Mouse (Mus musculus): ENCODE data around the gene Pigt. TPM values are rescaled to one million over a fixed set of nuclear protein-coding genes. Genes with fewer than 3 reads are reported as not detected.

The Pigt gene
- polyA plus RNA-seq (2014; fragmentation: Illumina TruSeq; extraction: RNeasy Lipid Tissue Mini Kit (QIAGEN cat#74804); ENCODE audit: low read depth, low replicate concordance): 8.8 TPM

DNA sequence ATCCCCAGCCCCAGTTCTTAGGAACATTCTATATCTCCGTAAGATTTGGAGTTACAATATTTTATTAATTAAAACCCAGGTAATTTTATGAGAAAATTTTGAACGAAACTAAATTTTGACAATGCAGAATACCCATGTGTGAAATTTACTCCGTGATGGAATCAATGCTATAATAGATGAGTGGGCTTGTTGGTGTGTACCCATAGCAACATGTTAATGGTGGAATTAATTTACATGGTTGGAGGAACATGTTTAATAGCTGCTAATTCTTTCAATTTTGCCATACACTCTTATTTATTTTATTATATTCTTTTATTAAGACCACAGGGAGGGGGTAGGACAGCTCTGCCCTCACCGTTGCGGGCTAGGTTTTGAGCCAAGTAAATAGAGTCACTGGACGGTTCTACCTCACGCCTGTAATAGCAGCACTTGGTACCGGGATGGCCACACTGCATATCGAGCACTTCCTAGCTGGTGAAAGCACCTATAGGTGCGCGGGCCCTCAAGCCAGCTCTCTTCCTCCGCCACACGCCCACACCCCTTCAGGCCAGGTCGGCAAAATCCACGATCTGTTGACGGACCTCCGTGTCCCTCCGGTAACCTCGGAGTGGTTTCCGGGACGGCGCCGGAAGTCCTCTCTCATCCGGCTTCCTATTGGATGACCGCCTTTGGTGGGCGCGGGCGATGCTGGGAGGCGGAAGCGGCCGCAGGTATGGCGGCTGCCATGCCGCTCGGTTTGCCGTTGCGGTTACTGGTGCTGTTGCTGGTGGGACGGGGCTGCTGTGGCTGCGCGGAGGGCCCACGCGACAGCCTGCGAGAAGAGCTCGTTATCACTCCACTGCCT is at the start of gene Pigt:
Pigt (plus strand) TSS at position 674 of the 844 bp plus-strand sequence.

DNA sequence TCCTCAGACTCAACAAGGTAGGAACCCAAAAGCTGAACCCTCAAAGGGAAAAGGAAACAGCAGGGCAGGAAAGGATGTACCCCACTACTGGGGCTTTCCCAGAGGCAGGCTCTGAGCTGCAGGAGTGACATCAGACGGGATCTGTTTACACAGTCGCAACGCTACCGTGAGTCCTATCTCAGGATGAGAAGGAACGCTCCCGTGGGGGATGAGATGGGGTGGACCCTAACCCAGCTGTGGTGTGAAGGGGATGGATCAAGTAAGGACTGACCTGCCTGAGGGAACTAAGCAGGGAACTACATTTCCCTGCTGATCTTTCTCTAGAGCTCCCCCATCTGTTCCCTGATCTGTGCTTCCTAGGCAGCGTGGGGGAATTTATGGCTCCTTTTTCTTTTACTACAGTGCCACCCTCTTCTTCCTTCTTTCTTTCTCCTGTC is 40.4 kb upstream of the Pigt start, which contains the start of gene Sys1:
Sys1 (plus strand) TSS at position 101 of the 437 bp plus-strand sequence.

DNA sequence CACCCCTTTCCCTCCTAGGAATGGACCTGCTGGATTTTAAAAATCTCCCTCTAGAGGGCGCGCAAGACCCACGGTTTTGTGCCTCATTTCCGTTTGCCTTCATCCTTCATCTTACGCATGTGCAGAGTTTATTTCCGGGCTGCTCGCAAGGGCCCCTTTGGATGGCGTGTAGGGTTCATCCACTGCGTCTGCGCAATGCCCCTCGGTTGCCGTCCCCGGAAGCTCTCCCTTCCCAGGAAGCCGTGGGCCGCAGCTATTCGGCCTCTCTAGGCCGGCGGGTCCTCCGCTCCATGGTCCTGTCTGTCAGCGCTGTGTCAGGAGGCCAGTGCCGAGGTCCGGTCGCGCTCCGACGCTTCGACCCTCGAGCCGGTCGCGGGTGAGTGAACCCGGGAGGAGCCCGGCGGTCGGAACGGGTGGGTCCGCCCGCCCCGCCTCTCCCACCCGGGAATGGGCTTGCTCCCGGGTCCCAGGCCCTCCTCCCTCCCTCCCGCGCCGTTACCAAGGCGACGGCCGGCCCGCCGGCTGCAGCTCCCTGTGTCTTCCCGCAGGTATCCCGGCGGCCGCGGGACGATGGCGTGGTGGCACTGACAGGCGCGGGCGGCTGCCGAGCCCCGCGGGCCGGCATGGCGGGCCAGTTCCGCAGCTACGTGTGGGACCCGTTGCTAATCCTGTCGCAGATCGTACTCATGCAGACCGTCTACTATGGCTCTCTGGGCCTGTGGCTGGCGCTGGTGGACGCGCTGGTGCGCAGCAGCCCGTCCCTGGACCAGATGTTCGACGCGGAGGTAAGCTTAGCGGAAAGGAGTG is 36.4 kb upstream of the Pigt start, which contains the start of gene Gm20458:
Gm20458 (plus strand) TSS at position 223 of the 807 bp plus-strand sequence.

DNA sequence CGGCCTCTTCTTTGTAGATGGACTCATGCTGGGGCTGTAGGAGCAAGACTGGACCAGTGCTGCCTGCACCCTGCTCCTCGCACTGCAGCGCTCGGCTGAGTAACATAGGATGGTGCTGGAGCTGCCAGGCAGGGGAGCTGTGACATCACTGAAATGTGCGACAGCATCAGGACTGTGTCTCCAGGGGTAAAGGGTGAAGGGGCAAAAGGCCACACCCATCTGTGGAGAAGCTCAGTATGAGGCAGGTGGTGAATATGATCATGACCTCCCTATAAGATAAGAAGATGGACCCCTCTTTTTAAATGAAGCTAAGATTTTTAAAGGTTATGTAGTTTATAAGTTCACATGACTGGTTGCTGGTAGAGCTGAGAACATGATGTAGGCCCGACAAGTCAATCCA is 23.7 kb upstream of the Pigt start, which contains the start of gene Trp53tg5:
Trp53tg5 (minus strand) TSS at position 101 of the 400 bp plus-strand sequence.

DNA sequence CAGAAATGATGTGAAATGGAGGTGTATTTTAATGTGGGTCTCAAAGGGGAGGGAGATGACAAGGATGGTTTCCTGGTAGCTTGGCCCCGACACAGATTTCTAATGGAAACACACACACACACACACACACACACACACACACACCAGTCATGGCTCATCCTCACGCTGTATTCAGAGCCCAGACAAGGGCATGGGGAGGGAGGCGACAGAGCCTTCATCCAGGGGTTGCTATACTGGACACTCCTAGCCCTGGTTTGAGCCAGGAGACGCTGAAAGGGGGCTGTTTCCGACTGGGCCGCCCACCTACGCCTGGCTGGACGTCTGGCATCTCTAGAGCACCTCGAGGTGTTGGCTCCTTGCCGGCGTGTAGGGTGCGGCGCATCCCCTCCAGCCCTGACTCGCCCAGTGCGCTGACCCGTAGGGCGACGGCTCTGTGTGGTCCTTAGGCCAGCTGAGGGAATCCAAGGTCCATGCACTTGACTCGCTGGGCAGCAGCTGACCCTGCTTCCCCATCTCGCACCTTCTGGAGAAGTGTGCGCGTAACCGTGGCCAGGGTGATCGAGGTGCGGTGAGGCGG is 11.6 kb upstream of the Pigt start, which contains the start of gene Dbndd2:
Dbndd2 (plus strand) TSS at position 426 of the 577 bp plus-strand sequence.

Other genes starting within 250 kb of the Pigt start
- 0.50 TPM for gene Svs3b, start 240.9 kb upstream of the Pigt start, polyA plus RNA-seq (2014; fragmentation: Illumina TruSeq; extraction: RNeasy Lipid Tissue Mini Kit (QIAGEN cat#74804); ENCODE audit: low read depth, low replicate concordance)
- 1.5 TPM for gene Svs4, start 219.1 kb upstream of the Pigt start, polyA plus RNA-seq (2014; fragmentation: Illumina TruSeq; extraction: RNeasy Lipid Tissue Mini Kit (QIAGEN cat#74804); ENCODE audit: low read depth, low replicate concordance)
- gene Svs3a, start 208.3 kb upstream of the Pigt start, polyA plus RNA-seq (2014; fragmentation: Illumina TruSeq; extraction: RNeasy Lipid Tissue Mini Kit (QIAGEN cat#74804); ENCODE audit: low read depth, low replicate concordance): not detected
- 3.8 TPM for gene Svs6, start 180.8 kb upstream of the Pigt start, polyA plus RNA-seq (2014; fragmentation: Illumina TruSeq; extraction: RNeasy Lipid Tissue Mini Kit (QIAGEN cat#74804); ENCODE audit: low read depth, low replicate concordance)
- gene Svs5, start 164.8 kb upstream of the Pigt start, polyA plus RNA-seq (2014; fragmentation: Illumina TruSeq; extraction: RNeasy Lipid Tissue Mini Kit (QIAGEN cat#74804); ENCODE audit: low read depth, low replicate concordance): 8.0 TPM
- gene Slpi, start 108.4 kb upstream of the Pigt start, polyA plus RNA-seq (2014; fragmentation: Illumina TruSeq; extraction: RNeasy Lipid Tissue Mini Kit (QIAGEN cat#74804); ENCODE audit: low read depth, low replicate concordance): 0.27 TPM
- not detected for gene Rbpjl, start 94.4 kb upstream of the Pigt start, polyA plus RNA-seq (2014; fragmentation: Illumina TruSeq; extraction: RNeasy Lipid Tissue Mini Kit (QIAGEN cat#74804); ENCODE audit: low read depth, low replicate concordance)
- gene Matn4, start 92.4 kb upstream of the Pigt start, polyA plus RNA-seq (2014; fragmentation: Illumina TruSeq; extraction: RNeasy Lipid Tissue Mini Kit (QIAGEN cat#74804); ENCODE audit: low read depth, low replicate concordance): not detected
- 23.5 TPM for gene Sdc4, start 53.6 kb upstream of the Pigt start, polyA plus RNA-seq (2014; fragmentation: Illumina TruSeq; extraction: RNeasy Lipid Tissue Mini Kit (QIAGEN cat#74804); ENCODE audit: low read depth, low replicate concordance)
- gene Sys1, start 40.6 kb upstream of the Pigt start, polyA plus RNA-seq (2014; fragmentation: Illumina TruSeq; extraction: RNeasy Lipid Tissue Mini Kit (QIAGEN cat#74804); ENCODE audit: low read depth, low replicate concordance): 6.3 TPM
- not detected for gene Gm20458, start 36.6 kb upstream of the Pigt start, polyA plus RNA-seq (2014; fragmentation: Illumina TruSeq; extraction: RNeasy Lipid Tissue Mini Kit (QIAGEN cat#74804); ENCODE audit: low read depth, low replicate concordance)
- 308 TPM for gene Trp53tg5, start 23.8 kb upstream of the Pigt start, polyA plus RNA-seq (2014; fragmentation: Illumina TruSeq; extraction: RNeasy Lipid Tissue Mini Kit (QIAGEN cat#74804); ENCODE audit: low read depth, low replicate concordance)
- 0.98 TPM for gene Dbndd2, start 11.4 kb upstream of the Pigt start, polyA plus RNA-seq (2014; fragmentation: Illumina TruSeq; extraction: RNeasy Lipid Tissue Mini Kit (QIAGEN cat#74804); ENCODE audit: low read depth, low replicate concordance)
- not detected for gene Wfdc2, start 64.9 kb downstream of the Pigt start, polyA plus RNA-seq (2014; fragmentation: Illumina TruSeq; extraction: RNeasy Lipid Tissue Mini Kit (QIAGEN cat#74804); ENCODE audit: low read depth, low replicate concordance)
- gene Spint3, start 75.9 kb downstream of the Pigt start, polyA plus RNA-seq (2014; fragmentation: Illumina TruSeq; extraction: RNeasy Lipid Tissue Mini Kit (QIAGEN cat#74804); ENCODE audit: low read depth, low replicate concordance): not detected
- 17.8 TPM for gene Wfdc6a, start 87.9 kb downstream of the Pigt start, polyA plus RNA-seq (2014; fragmentation: Illumina TruSeq; extraction: RNeasy Lipid Tissue Mini Kit (QIAGEN cat#74804); ENCODE audit: low read depth, low replicate concordance)
- 83.7 TPM for gene Eppin, start 96.1 kb downstream of the Pigt start, polyA plus RNA-seq (2014; fragmentation: Illumina TruSeq; extraction: RNeasy Lipid Tissue Mini Kit (QIAGEN cat#74804); ENCODE audit: low read depth, low replicate concordance)
- gene Wfdc6b, start 116.0 kb downstream of the Pigt start, polyA plus RNA-seq (2014; fragmentation: Illumina TruSeq; extraction: RNeasy Lipid Tissue Mini Kit (QIAGEN cat#74804); ENCODE audit: low read depth, low replicate concordance): 2.2 TPM
- 1.6 TPM for gene Wfdc8, start 116.1 kb downstream of the Pigt start, polyA plus RNA-seq (2014; fragmentation: Illumina TruSeq; extraction: RNeasy Lipid Tissue Mini Kit (QIAGEN cat#74804); ENCODE audit: low read depth, low replicate concordance)
- gene Wfdc16, start 141.3 kb downstream of the Pigt start, polyA plus RNA-seq (2014; fragmentation: Illumina TruSeq; extraction: RNeasy Lipid Tissue Mini Kit (QIAGEN cat#74804); ENCODE audit: low read depth, low replicate concordance): 2.0 TPM
- 15.1 TPM for gene Wfdc10, start 158.5 kb downstream of the Pigt start, polyA plus RNA-seq (2014; fragmentation: Illumina TruSeq; extraction: RNeasy Lipid Tissue Mini Kit (QIAGEN cat#74804); ENCODE audit: low read depth, low replicate concordance)
- gene Wfdc9, start 159.1 kb downstream of the Pigt start, polyA plus RNA-seq (2014; fragmentation: Illumina TruSeq; extraction: RNeasy Lipid Tissue Mini Kit (QIAGEN cat#74804); ENCODE audit: low read depth, low replicate concordance): not detected
- not detected for gene Wfdc11, start 176.6 kb downstream of the Pigt start, polyA plus RNA-seq (2014; fragmentation: Illumina TruSeq; extraction: RNeasy Lipid Tissue Mini Kit (QIAGEN cat#74804); ENCODE audit: low read depth, low replicate concordance)
- 2.2 TPM for gene Wfdc13, start 187.6 kb downstream of the Pigt start, polyA plus RNA-seq (2014; fragmentation: Illumina TruSeq; extraction: RNeasy Lipid Tissue Mini Kit (QIAGEN cat#74804); ENCODE audit: low read depth, low replicate concordance)
- not detected for gene Spint4, start 201.0 kb downstream of the Pigt start, polyA plus RNA-seq (2014; fragmentation: Illumina TruSeq; extraction: RNeasy Lipid Tissue Mini Kit (QIAGEN cat#74804); ENCODE audit: low read depth, low replicate concordance)
- 8.1 TPM for gene Spint5, start 217.8 kb downstream of the Pigt start, polyA plus RNA-seq (2014; fragmentation: Illumina TruSeq; extraction: RNeasy Lipid Tissue Mini Kit (QIAGEN cat#74804); ENCODE audit: low read depth, low replicate concordance)
- gene Wfdc3, start 248.4 kb downstream of the Pigt start, polyA plus RNA-seq (2014; fragmentation: Illumina TruSeq; extraction: RNeasy Lipid Tissue Mini Kit (QIAGEN cat#74804); ENCODE audit: low read depth, low replicate concordance): 11.3 TPM
- 5.0 TPM for gene Dnttip1, start 248.5 kb downstream of the Pigt start, polyA plus RNA-seq (2014; fragmentation: Illumina TruSeq; extraction: RNeasy Lipid Tissue Mini Kit (QIAGEN cat#74804); ENCODE audit: low read depth, low replicate concordance)